Mouse (Mus musculus): Measurements from ENCODE around the gene Exosc5.

GRCm38 (mm10) chr7:25632679-25633078, 26.3 kb upstream of the Exosc5 start:
- TF ChIP-seq CTCF (IDR thresholded peaks at IDR 0.05; ENCODE audit: low read depth) (no peak), EP300 (IDR thresholded peaks at IDR 0.05; ENCODE audit: low read depth) (no peak)
